Mouse (Mus musculus) cerebellum, postnatal 14 days (tissue): ENCODE data around the gene Pcbd2.
"Not testable (repeated sequence)": the region's sequence is repeated elsewhere in the genome, so short reads cannot be mapped to it uniquely, and the experiment has no call there.

Experiments
- DNase-seq, 2 experiments: peaks; one replicate each; pipeline ENCODE4 v3.0.0; 2021; ENCODE audit warnings: mixed read lengths in 2 of 2

The Pcbd2 gene

GRCm38 (mm10) chr13:55727120-55727838 lies at the start of gene Pcbd2:
Gene Pcbd2 (plus strand): TSS chr13:55727368.
- peak; percentile 82 to 87 for DNase-seq

- DNase-seq: no peak
These were observed 45.0 kb upstream of the Pcbd2 start for GRCm38 (mm10) chr13:55682201-55682600.

GRCm38 (mm10) chr13:55683581-55683980 lies 43.6 kb upstream of the Pcbd2 start:
- no peak for DNase-seq

GRCm38 (mm10) chr13:55686107-55686633 lies 41.0 kb upstream of the Pcbd2 start:
- DNase-seq: no peak

- no peak for DNase-seq
These were observed 39.1 kb upstream of the Pcbd2 start for GRCm38 (mm10) chr13:55687927-55688602.

- peak; percentile 93 to 96 for DNase-seq
These were observed 34.5 kb upstream of the Pcbd2 start, which contains the start of gene B230219D22Rik for GRCm38 (mm10) chr13:55692535-55693242. Gene B230219D22Rik (plus strand): TSS chr13:55693124.

- DNase-seq: no peak
These were observed 33.9 kb upstream of the Pcbd2 start for GRCm38 (mm10) chr13:55693243-55693721.

GRCm38 (mm10) chr13:55694110-55694509 lies 33.1 kb upstream of the Pcbd2 start:
- no peak for DNase-seq

GRCm38 (mm10) chr13:55695989-55696388 lies 31.2 kb upstream of the Pcbd2 start:
- DNase-seq: not testable (repeated sequence)

GRCm38 (mm10) chr13:55704301-55704700 lies 22.9 kb upstream of the Pcbd2 start:
- DNase-seq: no peak

- DNase-seq: no peak
These were observed 14.3 kb upstream of the Pcbd2 start for GRCm38 (mm10) chr13:55712846-55713245.

- peak; percentile 93 to 95 for DNase-seq
These were observed 12.5 kb upstream of the Pcbd2 start, which contains the start of gene Txndc15 for GRCm38 (mm10) chr13:55714501-55715166. Gene Txndc15 (plus strand): TSS chr13:55714650.

- DNase-seq: no peak
These were observed 12.0 kb upstream of the Pcbd2 start for GRCm38 (mm10) chr13:55715167-55715512.

GRCm38 (mm10) chr13:55715908-55716510 lies 11.2 kb upstream of the Pcbd2 start:
- DNase-seq: no peak

GRCm38 (mm10) chr13:55721516-55721915 lies 5.7 kb upstream of the Pcbd2 start:
- peak; percentile 66 to 75 for DNase-seq

GRCm38 (mm10) chr13:55721995-55722394 lies 5.2 kb upstream of the Pcbd2 start:
- no peak for DNase-seq

GRCm38 (mm10) chr13:55726598-55727119 lies 509 bp upstream of the Pcbd2 start:
- peak; percentile 35 to 41 for DNase-seq

- DNase-seq: peak; percentile 63 to 75
These were observed 671 bp downstream of the Pcbd2 start for GRCm38 (mm10) chr13:55727839-55728238.

- DNase-seq: no peak
These were observed 3.5 kb downstream of the Pcbd2 start for GRCm38 (mm10) chr13:55730716-55731115.

- DNase-seq: no peak
These were observed 5.0 kb downstream of the Pcbd2 start for GRCm38 (mm10) chr13:55732121-55732520.

- DNase-seq: no peak
These were observed 6.7 kb downstream of the Pcbd2 start for GRCm38 (mm10) chr13:55733628-55734502.
